Mouse (Mus musculus) left cerebral cortex, adult 9 months (tissue): ENCODE measurements around the gene Msh4.
"Not testable (repeated sequence)": the region's sequence is repeated elsewhere in the genome, so short reads cannot be mapped to it uniquely, and the experiment has no call there.

Source experiments
- DNase-seq, 2 experiments: peaks; one replicate each; pipeline ENCODE4 v3.0.0; 2022; ENCODE audit warnings: low spot score in 2 of 2

Gene Msh4

GRCm38 (mm10) chr3:153911197-153911881 lies 5.4 kb upstream of the Msh4 start:
- DNase-seq = no peak

GRCm38 (mm10) chr3:153910489-153910888 lies 4.6 kb upstream of the Msh4 start:
- no peak for DNase-seq

GRCm38 (mm10) chr3:153908919-153909318 lies 3.0 kb upstream of the Msh4 start:
- no peak for DNase-seq

GRCm38 (mm10) chr3:153905251-153906135 lies 445 bp downstream of the Msh4 start:
- no peak for DNase-seq

GRCm38 (mm10) chr3:153904586-153904985 lies 1.4 kb downstream of the Msh4 start:
- no peak for DNase-seq

- no peak for DNase-seq
These were observed 3.3 kb downstream of the Msh4 start for GRCm38 (mm10) chr3:153902595-153902994.

GRCm38 (mm10) chr3:153901904-153902303 lies 4.0 kb downstream of the Msh4 start:
- no peak for DNase-seq

- no peak for DNase-seq
These were observed 8.7 kb downstream of the Msh4 start for GRCm38 (mm10) chr3:153897216-153897615.

- no peak for DNase-seq
These were observed 10.5 kb downstream of the Msh4 start for GRCm38 (mm10) chr3:153895454-153895853.

- DNase-seq = no peak
These were observed 16.7 kb downstream of the Msh4 start for GRCm38 (mm10) chr3:153889188-153889781.

- no peak for DNase-seq
These were observed 17.8 kb downstream of the Msh4 start for GRCm38 (mm10) chr3:153888141-153888540.

GRCm38 (mm10) chr3:153886296-153886695 lies 19.6 kb downstream of the Msh4 start:
- no peak for DNase-seq

GRCm38 (mm10) chr3:153871396-153871795 lies 34.5 kb downstream of the Msh4 start:
- DNase-seq = no peak

GRCm38 (mm10) chr3:153867149-153868136 lies 38.5 kb downstream of the Msh4 start:
- DNase-seq = no peak

GRCm38 (mm10) chr3:153864636-153865429 lies 41.1 kb downstream of the Msh4 start:
- no peak for DNase-seq

GRCm38 (mm10) chr3:153863816-153864215 lies 42.1 kb downstream of the Msh4 start:
- no peak for DNase-seq

GRCm38 (mm10) chr3:153860392-153860791 lies 45.5 kb downstream of the Msh4 start:
- not testable (repeated sequence) for DNase-seq

GRCm38 (mm10) chr3:153858350-153859001 lies 47.5 kb downstream of the Msh4 start:
- DNase-seq = no peak

- no peak for DNase-seq
These were observed 53.7 kb downstream of the Msh4 start for GRCm38 (mm10) chr3:153852266-153852665.

GRCm38 (mm10) chr3:153850759-153851158 lies 55.2 kb downstream of the Msh4 start:
- no peak for DNase-seq
